Mouse (Mus musculus) C2C12 (cell line): ENCODE results near the gene Enpp1.

Experiments
- CTCF ChIP-seq: IDR thresholded peaks from one replicate; pipeline ENCODE4 v1.5.1; 2011; ENCODE audit not compliant: control insufficient read depth, insufficient read depth, insufficient read length
- FOSL1 ChIP-seq: IDR thresholded peaks from one replicate; pipeline ENCODE4 v1.8.0; 2011; ENCODE audit warnings: mild to moderate bottlenecking, low read length; ENCODE audit not compliant: poor library complexity, insufficient read depth, severe bottlenecking

GRCm38 (mm10) chr10:24682518-24683104 is 29.3 kb downstream of the Enpp1 start:
- TF ChIP-seq CTCF (no peak), FOSL1 (no peak)
